Mouse (Mus musculus) bone marrow, adult 2 months (tissue): Measurements from ENCODE around the gene Magi2. TPM values are rescaled to one million over a fixed set of nuclear protein-coding genes. Genes with fewer than 3 reads are reported as not detected.

Source experiments
- H3K27ac ChIP-seq: fragments of 200-500 bp; 2 replicates; pipeline ENCODE4 v1.5.1; 2012; ENCODE audit warnings: low read depth, mild to moderate bottlenecking, control low read depth, inconsistent platforms, low read length; ENCODE audit not compliant: control insufficient read depth, poor library complexity, insufficient read depth
- H3K4me1 ChIP-seq: fragments of 200-500 bp; 2 replicates; pipeline ENCODE4 v1.6.1; 2011; ENCODE audit warnings: low read length; ENCODE audit not compliant: control insufficient read depth, insufficient read depth
- H3K4me3 ChIP-seq: fragments of 200-500 bp; replicated peaks from 2 replicates; pipeline ENCODE3; 2011; ENCODE audit warnings: mild to moderate bottlenecking, low read depth, low read length, control low read depth; ENCODE audit not compliant: control insufficient read depth
- CTCF ChIP-seq: fragments of 200-500 bp; IDR thresholded peaks from 2 replicates; pipeline ENCODE4 v1.5.1; 2011; ENCODE audit warnings: low read length, control low read depth; ENCODE audit not compliant: control insufficient read depth, insufficient read depth
- POLR2A ChIP-seq: fragments of 200-500 bp; IDR thresholded peaks from 2 replicates; pipeline ENCODE4 v1.6.1; 2011; ENCODE audit warnings: low read depth, mild to moderate bottlenecking, control low read depth, low read length, borderline replicate concordance; ENCODE audit not compliant: control insufficient read depth
- WGBS: fragments of 180-500 bp; shearing (Covaris S2); methylation state at CpG from one replicate; pipeline ENCODE4 v1.1.7; 2018; 5-methylcytosine and 5-hydroxymethylcytosine counted together
- polyA plus RNA-seq: library from polyadenylated mRNA; stranded (reverse); fragments of >200 nt; gene quantifications from 2 replicates; pipeline ENCODE4 v1.2.4, GENCODE M21; 2011; ENCODE audit warnings: low replicate concordance; ENCODE audit not compliant: missing spikeins, insufficient read depth, insufficient read length

Gene Magi2
- polyA plus RNA-seq, 1 experiment = 0.47 TPM

DNA sequence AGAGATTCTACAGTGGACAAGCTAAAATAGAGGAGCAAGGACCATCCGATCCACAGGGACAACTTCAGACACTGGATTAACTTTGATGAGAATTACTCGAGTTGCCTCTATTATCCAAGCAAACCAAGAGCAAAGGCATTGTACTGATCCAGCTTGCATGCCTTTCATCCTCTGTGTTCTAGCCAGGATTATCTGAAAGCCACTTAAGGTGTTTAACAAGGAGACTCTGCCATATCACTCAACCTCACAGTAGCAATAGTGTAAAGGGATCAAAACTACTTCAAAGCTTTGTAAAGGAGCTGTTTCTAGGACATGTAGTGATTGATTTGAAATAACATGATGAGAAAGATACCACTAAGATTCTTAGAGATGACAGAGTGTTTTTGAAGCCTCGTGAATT, 819.8 kb downstream of the Magi2 start:
- TF ChIP-seq CTCF (no peak), POLR2A (no peak)
- WGBS = 75% methylated on average over 3 of the region's 3 CpGs

DNA sequence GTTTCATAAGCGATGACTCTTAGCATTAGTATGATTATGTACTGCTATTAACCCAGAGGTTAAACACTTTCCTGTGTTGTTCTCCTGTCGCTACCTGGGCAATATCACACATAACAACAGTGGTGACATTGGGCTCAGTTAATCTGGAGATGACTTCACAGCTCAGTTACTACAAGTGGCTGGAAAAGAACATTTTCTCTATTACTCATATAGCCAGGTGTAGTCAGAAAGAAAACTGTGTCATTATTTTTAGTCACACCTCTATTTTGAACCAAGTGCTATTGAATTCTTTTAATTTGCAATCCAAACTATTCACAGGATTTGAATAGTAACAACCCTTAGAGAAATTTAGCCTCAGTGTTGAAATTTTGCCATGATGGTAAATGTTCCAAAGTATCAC, 821.5 kb downstream of the Magi2 start:
- no peaks in the 10 kb centered on the region for H3K4me1 ChIP-seq
- no peak overlapping the region for H3K4me3 ChIP-seq
- no peak overlapping the region for H3K27ac ChIP-seq
- TF ChIP-seq POLR2A (no peak), CTCF (no peak)
- 76% methylated on average over 2 of the region's 2 CpGs for WGBS

More for the DNA sequence above, 819.8 kb downstream of the Magi2 start:
- Histone ChIP-seq H3K4me3 (no peak overlapping the region), H3K27ac (no peak overlapping the region), H3K4me1 (no peaks in the 10 kb centered on the region)

DNA sequence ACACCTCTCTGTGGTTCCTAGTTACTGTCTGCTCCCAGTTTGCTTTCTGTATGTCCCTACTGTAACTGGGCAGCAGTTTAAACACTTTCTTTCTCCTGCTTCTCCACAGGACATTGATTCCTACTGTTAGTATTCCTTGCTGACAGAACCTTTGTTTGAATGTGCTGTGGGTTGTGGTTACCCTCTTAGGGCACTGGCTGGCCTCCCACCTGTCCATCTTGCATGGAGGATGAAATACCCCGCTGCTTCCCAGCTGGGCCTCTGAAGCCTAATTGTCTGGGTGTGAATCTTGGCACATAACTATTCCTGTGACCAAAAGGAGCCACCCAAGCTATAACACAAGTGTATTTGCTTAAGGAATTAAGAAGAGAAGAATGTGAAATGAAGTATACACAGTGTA, 823.4 kb downstream of the Magi2 start:
- Histone ChIP-seq H3K27ac (no peak overlapping the region), H3K4me3 (no peak overlapping the region), H3K4me1 (no peaks in the 10 kb centered on the region)
- 21% methylated on average over 1 of the region's 1 CpGs for WGBS
- no peak for TF ChIP-seq CTCF
- TF ChIP-seq POLR2A = no peak

DNA sequence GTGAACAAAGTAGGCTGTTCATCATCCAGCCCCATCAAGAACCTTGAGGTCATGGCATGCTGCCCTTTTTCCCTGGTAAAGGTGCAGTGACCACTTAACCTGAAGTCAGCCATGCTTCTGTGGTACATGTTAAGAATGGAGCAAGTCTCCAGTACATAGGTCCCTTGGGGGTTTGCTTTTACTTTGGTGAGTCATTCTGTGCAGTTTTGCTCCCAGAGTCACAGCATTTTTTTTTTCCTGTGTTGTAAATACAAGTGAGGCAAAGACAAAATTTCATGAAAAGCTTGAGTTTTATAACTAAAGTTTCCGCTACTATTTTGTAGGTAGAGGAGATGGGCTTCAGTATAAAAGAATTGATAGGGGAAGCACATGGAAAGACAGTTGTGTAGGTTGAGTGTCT, 828.2 kb downstream of the Magi2 start:
- TF ChIP-seq POLR2A (no peak), CTCF (no peak)
- no peak overlapping the region for H3K27ac ChIP-seq
- no peak overlapping the region for H3K4me3 ChIP-seq
- no peaks in the 10 kb centered on the region for H3K4me1 ChIP-seq
- WGBS = 76% methylated on average over 1 of the region's 1 CpGs

DNA sequence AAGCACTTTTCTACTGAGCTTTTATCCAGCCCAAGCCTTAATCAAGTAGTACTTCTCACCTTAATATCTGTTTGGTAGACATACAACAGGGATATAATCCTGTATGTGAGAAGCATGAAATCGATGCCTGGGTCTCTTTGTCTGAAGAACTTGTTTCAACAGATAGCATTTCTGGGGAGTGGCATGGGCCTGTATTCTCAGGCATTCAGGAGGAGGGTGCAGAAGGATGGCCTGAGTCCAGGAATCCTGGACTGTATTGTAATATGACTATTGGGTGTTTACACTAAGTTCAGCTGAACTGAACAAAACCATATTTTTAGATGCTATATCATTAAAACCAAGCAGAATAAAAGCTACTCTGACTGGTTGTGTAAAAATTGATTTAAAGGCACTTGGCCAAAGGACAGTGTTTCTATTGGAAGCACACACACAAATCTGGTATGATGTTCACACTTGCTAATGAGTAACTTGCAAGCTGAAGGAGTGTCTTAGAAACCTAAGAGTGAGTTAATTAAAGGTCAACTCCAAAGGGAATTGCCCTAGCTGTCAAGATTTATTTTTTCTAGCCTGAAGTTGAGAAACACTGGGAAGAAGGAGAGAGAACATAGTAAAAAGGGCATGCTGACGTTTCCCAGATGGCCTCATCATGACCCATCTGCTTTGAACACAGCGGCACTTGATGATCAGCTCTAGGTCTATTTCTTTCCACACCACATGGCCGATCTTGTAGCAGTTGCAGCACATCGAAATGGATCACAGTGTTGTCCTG, 829.4 kb downstream of the Magi2 start:
- TF ChIP-seq CTCF = no peak
- no peak for TF ChIP-seq POLR2A
- no peak overlapping the region for H3K4me3 ChIP-seq
- H3K4me1 ChIP-seq = no peaks in the 10 kb centered on the region
- 70% methylated on average over 5 of the region's 5 CpGs for WGBS
- no peak overlapping the region for H3K27ac ChIP-seq

DNA sequence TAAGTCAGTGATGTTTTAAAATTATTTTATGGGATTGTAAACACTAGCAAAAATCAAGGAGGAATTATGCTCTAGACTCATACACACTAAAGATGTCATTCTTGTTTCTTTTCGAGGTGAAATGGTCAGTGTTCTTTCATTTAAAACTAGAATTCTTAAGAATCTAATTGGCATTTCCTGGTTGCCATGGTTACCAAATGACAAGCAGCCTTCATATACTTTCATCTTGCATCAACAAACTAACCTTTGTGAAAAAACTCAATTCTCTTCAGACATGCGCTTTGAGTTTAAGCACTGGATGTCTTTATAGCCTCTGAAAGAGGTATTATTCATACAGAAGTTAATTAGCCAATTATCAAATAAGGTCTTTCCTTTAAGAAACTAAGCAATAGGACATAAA, 830.0 kb downstream of the Magi2 start:
- 75% methylated on average over 2 of the region's 2 CpGs for WGBS
- Histone ChIP-seq H3K27ac (no peak overlapping the region), H3K4me1 (no peaks in the 10 kb centered on the region), H3K4me3 (no peak overlapping the region)
- TF ChIP-seq CTCF (no peak), POLR2A (no peak)

DNA sequence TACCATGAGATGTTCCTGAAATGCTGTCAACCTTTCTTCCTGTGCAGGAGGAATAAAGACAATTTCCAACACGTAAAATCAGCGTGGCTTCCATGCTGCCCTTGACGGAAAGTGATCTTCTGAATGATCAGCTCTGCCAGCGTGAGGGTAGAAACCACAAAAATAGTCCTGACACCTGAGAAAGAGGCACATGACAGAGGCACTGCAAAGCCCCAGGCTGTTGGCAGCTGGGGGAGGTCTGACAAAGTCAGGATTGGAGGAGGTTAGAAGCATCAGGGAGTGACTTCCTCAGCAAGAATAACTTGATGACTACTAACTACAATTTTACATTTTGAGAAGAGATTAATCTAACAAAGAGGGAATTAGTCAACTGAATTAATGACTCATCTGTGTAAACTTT, 835.2 kb downstream of the Magi2 start:
- H3K4me1 ChIP-seq = no peaks in the 10 kb centered on the region
- 45% methylated on average over 4 of the region's 4 CpGs for WGBS
- H3K27ac ChIP-seq = no peak overlapping the region
- TF ChIP-seq CTCF = no peak
- TF ChIP-seq POLR2A = no peak
- H3K4me3 ChIP-seq = no peak overlapping the region

DNA sequence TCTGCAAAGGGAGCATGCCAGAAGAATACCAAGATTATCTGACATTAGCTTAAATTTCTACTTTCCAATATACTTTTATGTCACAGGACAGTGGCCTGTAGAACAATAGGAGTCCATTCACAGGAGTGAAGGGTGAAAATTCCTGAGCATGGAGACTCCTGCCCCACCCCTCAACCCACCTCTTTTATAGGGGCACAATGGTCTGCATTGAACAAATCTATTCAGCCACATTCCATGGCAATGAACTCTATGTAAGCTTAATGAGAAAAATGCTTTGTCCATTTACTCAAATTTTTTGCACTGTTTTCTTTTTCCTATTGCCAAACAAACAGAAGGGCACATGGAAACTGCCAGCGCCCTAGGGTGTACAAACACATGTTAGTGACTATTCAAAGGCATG, 838.2 kb downstream of the Magi2 start:
- TF ChIP-seq POLR2A (no peak), CTCF (no peak)
- Histone ChIP-seq H3K4me1 (no peaks in the 10 kb centered on the region), H3K27ac (no peak overlapping the region), H3K4me3 (no peak overlapping the region)
- 91% methylated on average over 1 of the region's 1 CpGs for WGBS

DNA sequence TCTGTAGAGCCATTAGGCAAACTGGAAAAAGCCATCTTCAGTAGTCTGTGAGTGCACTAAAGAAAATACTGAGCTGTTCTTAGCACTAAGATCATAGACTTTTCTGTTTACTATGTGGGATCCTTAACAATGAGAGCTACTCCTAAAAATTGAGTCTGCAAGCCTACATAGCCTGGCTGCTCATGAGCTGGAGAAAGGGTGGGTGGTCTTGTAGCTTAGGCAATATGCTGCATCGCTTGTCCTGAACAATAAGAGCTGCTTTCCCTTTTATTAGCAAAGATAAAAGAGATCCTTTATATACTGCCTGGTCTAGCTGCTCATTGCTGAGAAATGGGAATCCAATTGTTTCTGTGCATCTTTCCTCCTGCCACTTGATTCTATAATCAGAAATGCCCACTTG, 841.7 kb downstream of the Magi2 start:
- 87% methylated on average over 1 of the region's 1 CpGs for WGBS
- no peak overlapping the region for H3K27ac ChIP-seq
- TF ChIP-seq CTCF (no peak), POLR2A (no peak)
- H3K4me3 ChIP-seq = no peak overlapping the region
- H3K4me1 ChIP-seq = no peaks in the 10 kb centered on the region
